Mouse (Mus musculus): ENCODE measurements at regions not wholly inside any gene's neighbourhood (a gene's known extent, or its start where the extent isn't known, plus 50 kb on each side); places are given as distances from the start of the nearest gene placed in this dataset.
A peak's percentile ranks its signal among the peaks of the same experiment; 100 is the strongest.

- TF ChIP-seq POLR2AphosphoS2 (IDR thresholded peaks at IDR 0.05; ENCODE audit: low read depth, low read length) (no peak), RCOR1 (conservative IDR thresholded peaks at IDR 0.05; ENCODE audit: low read depth, low read length) (peak; percentile 94; the same call in 1 of the 2 replicates), MAZ (IDR thresholded peaks at IDR 0.05; ENCODE audit: low read depth, low read length) (peak; percentile 91), MAX (IDR thresholded peaks at IDR 0.05; ENCODE audit: low read length) (peak; percentile 69), ZC3H11A (IDR thresholded peaks at IDR 0.05; ENCODE audit: low read depth, low read length) (no peak), POLR2A (IDR thresholded peaks at IDR 0.05; ENCODE audit: low read depth, low read length) (no peak), ZNF384 (IDR thresholded peaks at IDR 0.05; ENCODE audit: low read depth, low read length) (peak; percentile 63), CHD2 (IDR thresholded peaks at IDR 0.05; ENCODE audit: low read length) (peak; percentile 85), TCF12 (IDR thresholded peaks at IDR 0.05; ENCODE audit: low read depth, low read length) (peak; percentile 99), JUN (IDR thresholded peaks at IDR 0.05; ENCODE audit: insufficient read depth, low read depth, low read length) (peak; percentile 54), UBTF (IDR thresholded peaks at IDR 0.05; ENCODE audit: low read depth, low read length) (0 out of 2 replicates have a peak, but pooled peaks have one; percentile 59), ETS1 (conservative IDR thresholded peaks at IDR 0.05; ENCODE audit: low read depth, low read length) (peak; percentile 95), MYC (IDR thresholded peaks at IDR 0.05; ENCODE audit: low read depth, low read length) (peak; percentile 76)
Measured at GRCm38 (mm10) chr15:62273855-62274488, 1351.2 kb upstream of the A1bg start (continued).

- DNase-seq (ENCODE audit: extremely low read depth) = peak; percentile 93
- H3K79me2 ChIP-seq (replicated peaks; ENCODE audit: control insufficient read depth, extremely low read depth, insufficient read depth, poor library complexity, severe bottlenecking) = no peaks in the 10 kb centered on the region
- dilution Hi-C loops (cut with MboI; ENCODE audit: extremely low pct_ligation_motif_present, extremely low pct_unique_long_range_greater_than_20kb, low sequenced_read_pairs) (no loop called here), in situ Hi-C loops (cut with MboI; ENCODE audit: low pct_ligation_motif_present, low pct_unique_long_range_greater_than_20kb, low sequenced_read_pairs) (loop anchor here (5.0 to 25.0 kb wide), 3 partner anchors 55 to 860 kb away; no protein-coding TSS in a partner anchor)
- H3K4me2 ChIP-seq (ENCODE audit: insufficient read depth, low read depth, poor library complexity, severe bottlenecking) = 0 out of 2 replicates have a peak overlapping the region, but pooled peaks have one; percentile 21
- no peaks in the 10 kb centered on the region for H3K27me3 ChIP-seq (replicated peaks)
- peaks cover 16% of the 10 kb centered on the region for H3K9me3 ChIP-seq (replicated peaks; ENCODE audit: low read length)
- H3K9ac ChIP-seq (ENCODE audit: insufficient read depth, low read depth) = peak overlapping the region; percentile 40; the same call in 1 of the 2 replicates
- peaks cover under 1 to 4% of the 10 kb centered on the region in 2 experiments for H3K36me3 ChIP-seq (replicated peaks in 1 of 2; ENCODE audit: control insufficient read depth in 1 of 2, insufficient read depth in 1 of 2, low read length in 1 of 2)
- peaks cover 51 to 85% of the 10 kb centered on the region in 2 experiments for H3K4me1 ChIP-seq (ENCODE audit: control insufficient read depth in 1 of 2, insufficient read depth in 2 of 2)
- H3K27ac ChIP-seq (ENCODE audit: insufficient read depth, low read depth) = peak overlapping the region; percentile 98
- H3K4me3 ChIP-seq (replicated peaks in 1 of 3; ENCODE audit: low read depth in 2 of 3, low read length in 2 of 3, poor library complexity in 1 of 3) = no peak overlapping the region
- TF ChIP-seq GABPA (IDR thresholded peaks at IDR 0.05; ENCODE audit: insufficient replicate concordance, low read depth, low read length) = no peak
- TF ChIP-seq UBTF (IDR thresholded peaks at IDR 0.05; ENCODE audit: low read depth, low read length) = no peak
- peak; percentile 39; the same call in 1 of the 2 replicates for TF ChIP-seq MAX (IDR thresholded peaks at IDR 0.05; ENCODE audit: low read length)
- TF ChIP-seq JUND (conservative IDR thresholded peaks at IDR 0.05; ENCODE audit: low read depth, low read length) = peak; percentile 84; the same call in 1 of the 2 replicates
- TF ChIP-seq ZKSCAN1 (IDR thresholded peaks at IDR 0.05; ENCODE audit: borderline replicate concordance, low read depth, low read length) = no peak
- TF ChIP-seq SIN3A (IDR thresholded peaks at IDR 0.05; ENCODE audit: low read length) = peak; percentile 46; the same call in 1 of the 2 replicates
- no peak for TF ChIP-seq NELFE (IDR thresholded peaks at IDR 0.05; ENCODE audit: low read depth, low read length)
- peak; percentile 85; the same call in 1 of the 2 replicates for TF ChIP-seq EP300 (IDR thresholded peaks at IDR 0.05; ENCODE audit: low read length)
- no peak for TF ChIP-seq ELF1 (IDR thresholded peaks at IDR 0.05; ENCODE audit: low read depth, low read length)
- no peak for TF ChIP-seq ZC3H11A (IDR thresholded peaks at IDR 0.05; ENCODE audit: low read depth, low read length)
- TF ChIP-seq MYC (IDR thresholded peaks at IDR 0.05; ENCODE audit: low read depth, low read length) = peak; percentile 72; the same call in 1 of the 2 replicates
- TF ChIP-seq MAFK (IDR thresholded peaks at IDR 0.05; ENCODE audit: insufficient replicate concordance, low read length) = peak; percentile 86; the same call in 1 of the 2 replicates
- peak; percentile 16; the same call in 1 of the 2 replicates for TF ChIP-seq RAD21 (IDR thresholded peaks at IDR 0.05; ENCODE audit: low read depth, low read length)
- TF ChIP-seq TBP (conservative IDR thresholded peaks at IDR 0.05; ENCODE audit: low read depth, low read length) = peak; percentile 38; the same call in 1 of the 2 replicates
- TF ChIP-seq NRF1 (IDR thresholded peaks at IDR 0.05; ENCODE audit: low read depth, low read length) = no peak
- no peak for TF ChIP-seq HCFC1 (IDR thresholded peaks at IDR 0.05; ENCODE audit: low read depth, low read length)
- TF ChIP-seq ETS1 (conservative IDR thresholded peaks at IDR 0.05; ENCODE audit: low read depth, low read length) = peak; percentile 90
- TF ChIP-seq CHD1 (IDR thresholded peaks at IDR 0.05; ENCODE audit: low read depth, low read length) = no peak
- TF ChIP-seq ZMIZ1 (IDR thresholded peaks at IDR 0.05; ENCODE audit: low read depth, low read length) = no peak
- TF ChIP-seq SMC3 (IDR thresholded peaks at IDR 0.05; ENCODE audit: low read depth, low read length) = no peak; the same call in 1 of the 2 replicates
- peak; percentile 69; the same call in 1 of the 2 replicates for TF ChIP-seq TCF12 (IDR thresholded peaks at IDR 0.05; ENCODE audit: low read depth, low read length)
- no peak for TF ChIP-seq CTCF (conservative IDR thresholded peaks at IDR 0.05 in 1 of 2, IDR thresholded peaks at IDR 0.05 in 1 of 2; ENCODE audit: low read depth in 2 of 2, low read length in 2 of 2)
- TF ChIP-seq KAT2A (IDR thresholded peaks at IDR 0.05; ENCODE audit: insufficient replicate concordance, low read length) = 0 out of 2 replicates have a peak, but pooled peaks have one; percentile 68
- TF ChIP-seq RCOR1 (conservative IDR thresholded peaks at IDR 0.05; ENCODE audit: low read depth, low read length) = 0 out of 2 replicates have a peak, but pooled peaks have one; percentile 68
- peak; percentile 73 for TF ChIP-seq CHD2 (IDR thresholded peaks at IDR 0.05; ENCODE audit: low read length)
- no peak for TF ChIP-seq ZNF384 (IDR thresholded peaks at IDR 0.05; ENCODE audit: low read depth, low read length)
- peak; percentile 83 for TF ChIP-seq MEF2A (IDR thresholded peaks at IDR 0.05; ENCODE audit: borderline replicate concordance, low read depth, low read length)
- peak; percentile 66 for TF ChIP-seq JUN (IDR thresholded peaks at IDR 0.05; ENCODE audit: insufficient read depth, low read depth, low read length)
- TF ChIP-seq POLR2A (IDR thresholded peaks at IDR 0.05; ENCODE audit: low read depth, low read length) = 0 out of 2 replicates have a peak, but pooled peaks have one; percentile 18
- no peak for TF ChIP-seq POLR2AphosphoS2 (IDR thresholded peaks at IDR 0.05; ENCODE audit: low read depth, low read length)
- no peak; the same call in 1 of the 2 replicates for TF ChIP-seq MAZ (IDR thresholded peaks at IDR 0.05; ENCODE audit: low read depth, low read length)
- TF ChIP-seq E2F4 (IDR thresholded peaks at IDR 0.05; ENCODE audit: insufficient replicate concordance, low read depth, low read length) = no peak
Measured at GRCm38 (mm10) chr15:62272755-62273154, 1349.9 kb upstream of the A1bg start.
